Mouse (Mus musculus) subcutaneous adipose tissue, adult 2 months (tissue): Measurements from ENCODE around the gene Rab2b. TPM values are rescaled to one million over a fixed set of nuclear protein-coding genes. Genes with fewer than 3 reads are reported as not detected.

Source experiments
- polyA plus RNA-seq: library from polyadenylated mRNA; depleted of rRNA; stranded (reverse); fragments of >200 nt; gene quantifications from 2 replicates; pipeline ENCODE4 v1.2.3, GENCODE M21; 2012; ENCODE audit warnings: low replicate concordance; rRNA removed

The Rab2b gene
- polyA plus RNA-seq, result 16.9 and 18.2 TPM in 2 replicates

DNA sequence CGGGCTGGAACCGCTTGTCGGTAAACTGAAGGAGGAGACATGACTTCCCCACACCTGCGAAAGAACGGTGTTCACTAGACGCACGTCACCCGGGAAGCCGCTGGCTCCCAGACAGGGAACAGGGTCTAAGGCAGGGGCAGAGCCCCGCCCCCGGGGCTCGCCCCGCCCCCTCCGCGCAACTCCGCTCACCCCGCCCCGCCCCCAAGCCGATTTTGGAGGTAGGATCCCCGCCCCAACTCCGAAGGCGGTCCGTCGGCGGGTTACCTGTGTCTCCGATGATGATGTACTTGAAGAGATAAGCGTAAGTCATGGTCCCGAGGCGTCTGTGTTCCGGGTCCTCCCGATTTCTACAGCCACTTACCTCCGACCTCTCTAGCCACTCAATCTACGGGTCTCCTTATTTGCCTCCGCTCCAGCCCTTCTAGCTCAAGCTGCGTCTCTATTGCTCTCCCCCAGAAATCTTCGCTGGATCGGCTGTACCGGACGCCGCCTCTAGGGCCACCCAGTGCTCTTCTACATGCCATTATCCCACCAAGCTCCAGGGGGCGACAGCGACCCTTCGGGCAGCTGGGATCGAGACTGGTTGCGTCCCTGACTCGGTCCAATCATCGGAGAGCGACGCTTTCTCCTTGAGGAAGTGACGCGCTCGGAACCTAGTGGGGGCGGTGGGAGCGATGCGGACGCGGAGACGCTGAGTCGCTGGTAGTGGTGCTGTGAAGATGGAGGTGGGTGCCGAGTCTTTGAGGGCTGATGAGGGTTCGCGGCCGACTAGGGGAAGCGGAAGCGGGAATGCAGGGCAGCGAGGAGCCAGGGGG, at the start of gene Rab2b, which contains the start of gene Tox4:
TSS of gene Rab2b (minus strand) at position 614 of the 815 bp plus-strand sequence.
TSS of gene Tox4 (plus strand) at position 215 of the 815 bp plus-strand sequence.

DNA sequence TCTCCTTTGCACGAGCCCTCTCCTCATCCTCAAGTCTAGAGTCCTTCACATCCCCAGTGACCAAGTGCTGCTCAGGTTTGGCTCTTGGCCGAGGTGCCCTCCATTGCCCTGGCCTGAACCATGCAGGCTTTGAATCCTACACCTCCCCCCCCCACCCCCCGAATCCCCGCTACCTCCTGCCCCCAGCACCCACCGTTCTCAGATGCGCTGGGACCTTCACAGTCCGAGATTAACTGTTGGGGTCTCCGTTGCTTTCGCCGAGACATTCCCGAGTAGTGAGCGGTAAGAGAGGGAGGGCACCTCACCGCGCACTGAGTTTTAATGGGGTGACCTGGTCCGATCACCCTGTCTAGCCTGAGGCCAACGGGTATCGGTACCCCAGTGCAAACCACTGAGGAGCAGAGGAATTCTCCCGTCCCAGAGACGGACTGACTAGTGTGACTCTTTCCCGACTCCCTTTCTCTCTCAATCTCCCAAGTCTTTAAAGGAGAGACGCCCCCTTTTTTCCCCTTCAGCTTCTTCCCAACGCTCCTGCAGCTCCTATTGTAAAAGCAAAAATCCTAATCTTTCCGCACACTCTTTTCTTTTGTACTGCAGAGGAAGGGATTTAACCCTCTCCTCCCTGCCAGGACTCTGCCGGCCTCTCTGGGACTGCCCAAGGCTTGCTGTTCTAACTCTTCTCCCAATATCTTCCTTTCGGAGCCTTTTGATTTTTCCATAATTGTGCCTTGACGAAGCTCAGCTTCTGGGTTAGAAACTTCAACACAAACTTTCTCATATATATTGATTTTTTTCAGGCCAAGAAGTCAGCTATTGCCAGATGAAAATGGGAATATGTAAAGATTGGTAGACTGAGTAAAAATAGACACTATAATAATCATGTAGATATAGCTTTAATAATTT, 48.8 kb upstream of the Rab2b start, which contains the start of gene Sall2:
TSS of gene Sall2 (minus strand) at position 853 of the 903 bp plus-strand sequence.

DNA sequence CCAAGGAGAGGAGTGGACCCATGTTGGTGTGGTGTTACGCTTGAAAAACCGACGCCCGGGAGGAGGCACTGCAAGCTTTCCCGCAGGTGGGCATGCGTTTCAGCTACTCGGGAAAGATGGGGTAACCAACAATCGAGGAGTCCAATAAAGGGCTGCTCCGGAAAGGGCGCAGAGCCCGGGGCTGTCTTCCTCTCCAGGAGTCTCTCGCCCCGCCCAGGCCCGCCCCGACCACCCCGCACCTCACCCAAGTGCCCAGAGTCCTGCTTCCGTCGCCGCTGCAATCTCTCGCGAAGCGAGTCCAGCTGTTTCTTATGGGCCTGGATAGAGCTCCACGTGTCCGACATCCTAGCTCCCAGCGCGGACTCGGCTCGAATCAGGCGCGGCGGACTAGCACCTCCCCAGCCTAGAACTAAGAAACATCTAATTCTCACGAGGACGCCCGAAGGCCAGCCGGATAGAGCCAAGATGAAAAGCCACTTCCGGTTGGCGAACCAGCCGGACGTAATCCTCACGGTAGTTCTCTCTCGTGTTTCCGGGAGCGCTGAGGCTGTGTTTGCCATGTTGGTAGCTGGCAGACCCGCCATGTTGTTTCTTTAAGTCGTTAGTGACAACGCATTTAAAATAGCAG, 25.4 kb upstream of the Rab2b start, which contains the start of gene Mettl3:
TSS of gene Mettl3 (minus strand) at position 485 of the 628 bp plus-strand sequence.

DNA sequence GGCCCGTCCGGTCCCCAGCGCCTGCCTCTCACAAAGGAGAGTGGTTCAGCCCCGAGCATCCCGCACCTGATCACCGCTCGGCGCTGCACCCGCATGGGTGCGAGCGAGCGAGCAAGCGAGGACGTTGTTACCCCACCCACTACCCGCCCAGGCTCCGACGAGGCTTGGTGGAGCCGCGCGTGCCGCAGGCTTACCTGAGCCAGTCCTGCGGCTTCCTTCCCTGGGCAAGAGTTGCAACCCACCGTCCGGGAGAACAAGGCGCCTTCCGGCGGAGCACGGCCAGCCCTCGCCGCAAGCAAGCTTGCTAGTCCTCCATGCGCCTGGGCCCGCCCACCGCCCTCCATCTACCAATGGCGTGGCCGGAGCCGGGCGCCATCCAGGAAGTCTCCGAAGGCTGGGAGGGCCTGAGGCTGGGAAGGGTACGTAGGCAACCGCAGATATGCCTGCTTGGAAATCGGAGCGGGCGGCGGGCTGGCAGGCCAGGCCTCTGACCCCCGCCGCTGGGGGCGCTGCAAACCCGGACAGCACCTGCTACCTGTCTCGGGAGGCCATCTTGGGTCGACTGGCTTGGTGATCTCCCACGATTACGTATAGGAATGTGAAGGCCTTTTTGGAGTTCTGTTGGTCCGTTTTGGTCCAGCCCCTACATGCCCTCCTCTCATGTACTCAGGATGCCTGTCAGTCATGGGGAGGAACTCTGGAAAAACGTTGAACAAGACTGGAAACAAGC, 21.7 kb downstream of the Rab2b start, which contains the start of gene Chd8:
TSS of gene Chd8 (minus strand) at position 297 of the 730 bp plus-strand sequence.

Other genes starting within 250 kb of the Rab2b start
- gene Olfr221, start 237.1 kb downstream of the Rab2b start, polyA plus RNA-seq, result not detected in 2 replicates
- gene Hnrnpc, start 175.5 kb downstream of the Rab2b start, polyA plus RNA-seq, result 56.3 and 109 TPM in 2 replicates
- gene Rpgrip1, start 168.8 kb downstream of the Rab2b start, polyA plus RNA-seq, result 1.0 and 2.4 TPM in 2 replicates
- gene Supt16, start 82.1 kb downstream of the Rab2b start, polyA plus RNA-seq, result 8.7 and 17.8 TPM in 2 replicates
- 26.5 and 40.1 TPM in 2 replicates for gene Chd8, start 21.8 kb downstream of the Rab2b start, polyA plus RNA-seq
- gene Tox4, start 399 bp downstream of the Rab2b start, polyA plus RNA-seq, result 31.8 and 44.0 TPM in 2 replicates
- gene Mettl3, start 25.6 kb upstream of the Rab2b start, polyA plus RNA-seq, result 16.8 and 29.3 TPM in 2 replicates
- 2.9 and 15.6 TPM in 2 replicates for gene Sall2, start 49.2 kb upstream of the Rab2b start, polyA plus RNA-seq
- not detected in 2 replicates for gene Olfr1513, start 76.9 kb upstream of the Rab2b start, polyA plus RNA-seq
- gene Olfr1512, start 99.6 kb upstream of the Rab2b start, polyA plus RNA-seq, result not detected in 2 replicates
- not detected in 2 replicates for gene Olfr1511, start 117.8 kb upstream of the Rab2b start, polyA plus RNA-seq
- not detected in 2 replicates for gene Olfr1510, start 134.8 kb upstream of the Rab2b start, polyA plus RNA-seq
- gene Olfr1509, start 163.4 kb upstream of the Rab2b start, polyA plus RNA-seq, result not detected in 2 replicates
- 0.03 TPM in 1 of 2 replicates, not detected in the other for gene Olfr1508, start 187.9 kb upstream of the Rab2b start, polyA plus RNA-seq
- not detected in 2 replicates for gene Olfr1507, start 216.2 kb upstream of the Rab2b start, polyA plus RNA-seq